20 mouse cellular contexts compared by ENCODE assay signal in the genomic region with DNA sequence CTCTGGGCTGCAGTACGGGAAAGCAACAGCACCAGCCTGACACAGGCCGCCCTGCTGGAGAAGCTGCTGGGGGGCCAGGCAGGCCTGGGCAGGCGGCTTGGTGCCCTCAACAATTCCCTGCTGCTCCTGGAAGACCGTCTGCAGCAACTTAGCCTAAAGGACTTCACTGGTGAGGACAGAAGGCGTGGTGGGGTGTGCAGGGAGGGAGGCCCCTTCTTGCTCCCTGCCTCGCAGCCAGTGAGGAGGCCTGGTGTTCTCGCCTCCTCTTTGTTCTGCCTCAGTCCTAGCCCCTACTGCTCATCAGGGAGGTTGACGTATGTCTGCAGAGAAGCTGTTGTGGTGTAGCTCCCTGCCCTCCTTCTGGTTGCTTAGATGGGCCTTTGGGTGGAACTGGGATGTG. TPM values are rescaled to one million over a fixed set of nuclear protein-coding genes. Genes with fewer than 3 reads are reported as not detected.
DNase-seq lines count a peak whose midpoint lies in the region; ATAC-seq and TF ChIP-seq lines count a peak whose summit lies in the region.
"Had no signal": no experiment of that assay in that cellular context is flagged by ENCODE, and none has a peak within 500 bp of the region (broad histone marks: within the 10 kb centered on the region; RNA-seq: fewer than 3 reads in every experiment).

No protein-coding gene starts in this region.

- peaks cover 12% of the 10 kb centered on the region for H3K27me3 ChIP-seq in hindbrain, embryonic 10.5 days (ENCODE audit: insufficient read depth, poor library complexity, severe bottlenecking)
- H3K27me3 ChIP-seq in hindbrain, postnatal 0 days (ENCODE audit: insufficient read depth, low read length), result no peaks in the 10 kb centered on the region
- no peaks in the 10 kb centered on the region for H3K27me3 ChIP-seq in midbrain, embryonic 16.5 days (ENCODE audit: control insufficient read depth, insufficient read depth, low read depth, low read length)
- H3K27me3 ChIP-seq in midbrain, embryonic 15.5 days (replicated peaks), result no peaks in the 10 kb centered on the region
- H3K27me3 ChIP-seq in stomach, postnatal 0 days (ENCODE audit: control insufficient read depth, insufficient read depth, low read length), result no peaks in the 10 kb centered on the region

- peak overlapping the region; percentile 13; the same call in 1 of the 2 replicates for H3K27ac ChIP-seq in hindbrain, embryonic 10.5 days
- no peak overlapping the region for H3K27ac ChIP-seq in hindbrain, postnatal 0 days
- no peak overlapping the region for H3K27ac ChIP-seq in midbrain, embryonic 16.5 days (ENCODE audit: low read length)
- H3K27ac ChIP-seq in midbrain, embryonic 15.5 days, result no peak overlapping the region
- no peak overlapping the region for H3K27ac ChIP-seq in stomach, postnatal 0 days (replicated peaks)
- H3K27ac ChIP-seq: hindbrain, embryonic 12.5 days; liver, embryonic 14.5 days had no signal

- no peak for ATAC-seq in hindbrain, postnatal 0 days
- ATAC-seq in midbrain, embryonic 16.5 days, result no peak
- no peak for ATAC-seq in midbrain, embryonic 15.5 days (replicated peaks)
- no peak for ATAC-seq in stomach, postnatal 0 days (ENCODE audit: low FRiP score, low TSS enrichment)
- ATAC-seq in cerebellum, adult (ENCODE audit: insufficient number of reproducible peaks, low FRiP score, low TSS enrichment), result no peak
- ATAC-seq: forebrain, embryonic 16.5 days had no signal

- TF ChIP-seq EP300 in stomach, postnatal 0 days (optimal IDR thresholded peaks at IDR 0.05), result no peak

- 0 out of 2 replicates have a peak overlapping the region, but pooled peaks have one; percentile 3 for H3K4me3 ChIP-seq in hindbrain, embryonic 10.5 days
- H3K4me3 ChIP-seq in hindbrain, postnatal 0 days (ENCODE audit: low read length), result no peak overlapping the region
- H3K4me3 ChIP-seq in midbrain, embryonic 16.5 days (ENCODE audit: low read depth, low read length), result no peak overlapping the region
- H3K4me3 ChIP-seq in midbrain, embryonic 15.5 days, result no peak overlapping the region
- no peak overlapping the region for H3K4me3 ChIP-seq in stomach, postnatal 0 days (ENCODE audit: low read depth, low read length)
- H3K4me3 ChIP-seq: hindbrain, embryonic 12.5 days had no signal

- DNase-seq in cerebellum, adult 9-10 months, result peak; percentile 31
- DNase-seq in cerebellum, adult 11 months, result no peak
- DNase-seq in hindbrain, embryonic 10.5 days (ENCODE audit: low spot score), result no peak
- DNase-seq in hindbrain, postnatal 0 days (ENCODE audit: low spot score), result no peak
- no peak for DNase-seq in stomach, postnatal 0 days (ENCODE audit: low spot score)
- DNase-seq: adrenal gland, postnatal 10 days; gastrocnemius, postnatal 36 days; heart, postnatal 10 days; kidney, adult 18-20 months; kidney, postnatal 14 days; lung, embryonic 14.5 days; thymus, postnatal 25 days had no signal

- no peak overlapping the region for H3K4me2 ChIP-seq in hindbrain, postnatal 0 days (ENCODE audit: low read depth, low read length)
- H3K4me2 ChIP-seq in midbrain, embryonic 16.5 days (ENCODE audit: low read length), result no peak overlapping the region
- no peak overlapping the region for H3K4me2 ChIP-seq in midbrain, embryonic 15.5 days
- H3K4me2 ChIP-seq in stomach, postnatal 0 days (replicated peaks; ENCODE audit: low read depth), result no peak overlapping the region
- H3K4me2 ChIP-seq: hindbrain, embryonic 12.5 days; lung, embryonic 14.5 days had no signal

- WGBS in hindbrain, embryonic 10.5 days, result 80% methylated on average over 8 of the region's 8 CpGs
- 85% methylated on average over 8 of the region's 8 CpGs for WGBS in hindbrain, postnatal 0 days
- WGBS in midbrain, embryonic 16.5 days, result 88% methylated on average over 8 of the region's 8 CpGs
- 86% methylated on average over 8 of the region's 8 CpGs for WGBS in midbrain, embryonic 15.5 days
- 71% methylated on average over 8 of the region's 8 CpGs for WGBS in stomach, postnatal 0 days

- peaks cover 36% of the 10 kb centered on the region for H3K36me3 ChIP-seq in hindbrain, embryonic 10.5 days
- no peaks in the 10 kb centered on the region for H3K36me3 ChIP-seq in hindbrain, postnatal 0 days (ENCODE audit: insufficient read depth, low read length)
- no peaks in the 10 kb centered on the region for H3K36me3 ChIP-seq in midbrain, embryonic 16.5 days (ENCODE audit: control insufficient read depth, insufficient read depth, low read length)
- H3K36me3 ChIP-seq in midbrain, embryonic 15.5 days (replicated peaks), result no peaks in the 10 kb centered on the region
- peaks cover 16% of the 10 kb centered on the region for H3K36me3 ChIP-seq in stomach, postnatal 0 days (ENCODE audit: control insufficient read depth, insufficient read depth, low read length)

- no peaks in the 10 kb centered on the region for H3K9me3 ChIP-seq in hindbrain, embryonic 10.5 days
- no peaks in the 10 kb centered on the region for H3K9me3 ChIP-seq in hindbrain, postnatal 0 days (ENCODE audit: low read length)
- no peaks in the 10 kb centered on the region for H3K9me3 ChIP-seq in midbrain, embryonic 16.5 days (replicated peaks; ENCODE audit: control insufficient read depth, low read length, poor library complexity, severe bottlenecking)
- H3K9me3 ChIP-seq in midbrain, embryonic 15.5 days, result no peaks in the 10 kb centered on the region
- no peaks in the 10 kb centered on the region for H3K9me3 ChIP-seq in stomach, postnatal 0 days (ENCODE audit: control insufficient read depth, low read length)
- H3K9me3 ChIP-seq: hindbrain, embryonic 12.5 days had no signal

- TF ChIP-seq CTCF in hindbrain, postnatal 0 days (IDR thresholded peaks at IDR 0.05; ENCODE audit: low read depth), result no peak
- TF ChIP-seq CTCF in stomach, postnatal 0 days (IDR thresholded peaks at IDR 0.05; ENCODE audit: low read depth), result no peak

- no peak overlapping the region for H3K9ac ChIP-seq in hindbrain, postnatal 0 days (replicated peaks; ENCODE audit: low read length)
- 0 out of 2 replicates have a peak overlapping the region, but pooled peaks have one; percentile 14 for H3K9ac ChIP-seq in midbrain, embryonic 16.5 days (ENCODE audit: low read depth, low read length)
- no peak overlapping the region for H3K9ac ChIP-seq in midbrain, embryonic 15.5 days
- H3K9ac ChIP-seq in stomach, postnatal 0 days (ENCODE audit: low read length), result peak overlapping the region; percentile 27; the same call in 1 of the 2 replicates
- H3K9ac ChIP-seq: hindbrain, embryonic 12.5 days; liver, embryonic 14.5 days; lung, embryonic 14.5 days had no signal

- peaks cover 70% of the 10 kb centered on the region for H3K4me1 ChIP-seq in hindbrain, embryonic 10.5 days (replicated peaks)
- H3K4me1 ChIP-seq in hindbrain, postnatal 0 days (ENCODE audit: insufficient read depth, low read length), result peaks cover 14% of the 10 kb centered on the region
- H3K4me1 ChIP-seq in midbrain, embryonic 16.5 days (ENCODE audit: control insufficient read depth, insufficient read depth, low read length), result peaks cover 15% of the 10 kb centered on the region
- H3K4me1 ChIP-seq in midbrain, embryonic 15.5 days, result peaks cover 35% of the 10 kb centered on the region
- H3K4me1 ChIP-seq in stomach, postnatal 0 days (replicated peaks; ENCODE audit: control insufficient read depth, insufficient read depth), result no peaks in the 10 kb centered on the region; the same call in 1 of the 2 replicates

RNA-seq across cellular contexts. Expression of a gene that starts 2.5 kb away (rescaled TPM):
- 7.2 and 8.0 TPM in 2 replicates for polyA plus RNA-seq in hindbrain, embryonic 10.5 days (2016; fragmentation: Nextera tagmentation; extraction: Ambion mirVana)
- 3.0 and 14.6 TPM in 2 replicates for total RNA-seq in hindbrain, postnatal 0 days (2014; rRNA removed)
- polyA plus RNA-seq in hindbrain, postnatal 0 days (2015; fragmentation: Nextera tagmentation; extraction: Ambion mirVana), result 16.5 and 17.4 TPM in 2 replicates
- 9.6 and 9.9 TPM in 2 replicates for polyA plus RNA-seq in midbrain, embryonic 16.5 days (2015; fragmentation: Nextera tagmentation; extraction: Ambion mirVana)
- polyA plus RNA-seq in midbrain, embryonic 15.5 days (2015; fragmentation: Nextera tagmentation; extraction: Ambion mirVana), result 8.0 and 10.4 TPM in 2 replicates
- 28.4 and 33.6 TPM in 2 replicates for polyA plus RNA-seq in stomach, postnatal 0 days (2015; fragmentation: Nextera tagmentation; extraction: Ambion mirVana)

RNA-seq across cellular contexts. Expression of a gene that starts 5.5 kb away (rescaled TPM):
- polyA plus RNA-seq in hindbrain, embryonic 10.5 days (2016; fragmentation: Nextera tagmentation; extraction: Ambion mirVana), result 85.1 and 87.4 TPM in 2 replicates
- total RNA-seq in hindbrain, postnatal 0 days (2014; rRNA removed), result 8.1 and 9.3 TPM in 2 replicates
- 10.3 and 10.5 TPM in 2 replicates for polyA plus RNA-seq in hindbrain, postnatal 0 days (2015; fragmentation: Nextera tagmentation; extraction: Ambion mirVana)
- 11.7 and 12.3 TPM in 2 replicates for polyA plus RNA-seq in midbrain, embryonic 16.5 days (2015; fragmentation: Nextera tagmentation; extraction: Ambion mirVana)
- 17.8 and 20.3 TPM in 2 replicates for polyA plus RNA-seq in midbrain, embryonic 15.5 days (2015; fragmentation: Nextera tagmentation; extraction: Ambion mirVana)
- polyA plus RNA-seq in stomach, postnatal 0 days (2015; fragmentation: Nextera tagmentation; extraction: Ambion mirVana), result 85.6 and 97.0 TPM in 2 replicates

RNA-seq across cellular contexts. Expression of a gene that starts 11.1 kb away (rescaled TPM):
- 405 and 407 TPM in 2 replicates for polyA plus RNA-seq in hindbrain, embryonic 10.5 days (2016; fragmentation: Nextera tagmentation; extraction: Ambion mirVana)
- total RNA-seq in hindbrain, postnatal 0 days (2014; rRNA removed), result 109 and 179 TPM in 2 replicates
- polyA plus RNA-seq in hindbrain, postnatal 0 days (2015; fragmentation: Nextera tagmentation; extraction: Ambion mirVana), result 224 and 236 TPM in 2 replicates
- polyA plus RNA-seq in midbrain, embryonic 16.5 days (2015; fragmentation: Nextera tagmentation; extraction: Ambion mirVana), result 202 and 215 TPM in 2 replicates
- polyA plus RNA-seq in midbrain, embryonic 15.5 days (2015; fragmentation: Nextera tagmentation; extraction: Ambion mirVana), result 217 and 225 TPM in 2 replicates
- 368 and 397 TPM in 2 replicates for polyA plus RNA-seq in stomach, postnatal 0 days (2015; fragmentation: Nextera tagmentation; extraction: Ambion mirVana)

RNA-seq across cellular contexts. Expression of a gene that starts 26.7 kb away (rescaled TPM):
- polyA plus RNA-seq in hindbrain, embryonic 10.5 days (2016; fragmentation: Nextera tagmentation; extraction: Ambion mirVana), result 3.7 and 6.7 TPM in 2 replicates
- 114 and 153 TPM in 2 replicates for total RNA-seq in hindbrain, postnatal 0 days (2014; rRNA removed)
- polyA plus RNA-seq in hindbrain, postnatal 0 days (2015; fragmentation: Nextera tagmentation; extraction: Ambion mirVana), result 77.4 and 88.0 TPM in 2 replicates
- polyA plus RNA-seq in midbrain, embryonic 16.5 days (2015; fragmentation: Nextera tagmentation; extraction: Ambion mirVana), result 68.2 and 86.8 TPM in 2 replicates
- 62.7 and 66.5 TPM in 2 replicates for polyA plus RNA-seq in midbrain, embryonic 15.5 days (2015; fragmentation: Nextera tagmentation; extraction: Ambion mirVana)
- 22.5 and 24.8 TPM in 2 replicates for polyA plus RNA-seq in stomach, postnatal 0 days (2015; fragmentation: Nextera tagmentation; extraction: Ambion mirVana)
- total RNA-seq: common myeloid progenitor, adult 5-6 weeks; megakaryocyte-erythroid progenitor cell, adult 5-6 weeks had no signal

RNA-seq across cellular contexts. Expression of a gene that starts 30.2 kb away (rescaled TPM):
- polyA plus RNA-seq in hindbrain, embryonic 10.5 days (2016; fragmentation: Nextera tagmentation; extraction: Ambion mirVana), result 18.4 and 24.2 TPM in 2 replicates
- total RNA-seq in hindbrain, postnatal 0 days (2014; rRNA removed), result 58.7 and 61.8 TPM in 2 replicates
- polyA plus RNA-seq in hindbrain, postnatal 0 days (2015; fragmentation: Nextera tagmentation; extraction: Ambion mirVana), result 14.9 and 18.0 TPM in 2 replicates
- 24.1 and 24.5 TPM in 2 replicates for polyA plus RNA-seq in midbrain, embryonic 16.5 days (2015; fragmentation: Nextera tagmentation; extraction: Ambion mirVana)
- 25.2 and 32.3 TPM in 2 replicates for polyA plus RNA-seq in midbrain, embryonic 15.5 days (2015; fragmentation: Nextera tagmentation; extraction: Ambion mirVana)
- polyA plus RNA-seq in stomach, postnatal 0 days (2015; fragmentation: Nextera tagmentation; extraction: Ambion mirVana), result 6.9 and 9.1 TPM in 2 replicates

Comparison
In these comparisons a context has a peak if more than half of its experiments do, and no peak if none do; other contexts are left out.
1. H3K9ac ChIP-seq: peak in midbrain, embryonic 16.5 days (single experiment) and stomach, postnatal 0 days (single experiment); none in hindbrain, postnatal 0 days (single experiment) and midbrain, embryonic 15.5 days (single experiment).